ENCODE assay signal across 1 mouse cellular context in genomic region chr10:79745898-79746773, GRCm38 (mm10).
TF ChIP-seq lines count a peak whose summit lies in the region.

TSS of gene Polrmt (minus strand) at chr10:79746581.

TF ChIP-seq in MEL, 35 proteins besides CTCF, POLR2A, EP300 and RAD21 (continued from another document):
- TF ChIP-seq GATA1 (IDR thresholded peaks at IDR 0.05; ENCODE audit: low read depth, low read length) (no peak), TBP (IDR thresholded peaks at IDR 0.05; ENCODE audit: low read depth, low read length) (0 out of 2 replicates have a peak, but pooled peaks have one; percentile 34), SMC3 (IDR thresholded peaks at IDR 0.05; ENCODE audit: low read depth, low read length) (no peak), TAL1 (IDR thresholded peaks at IDR 0.05; ENCODE audit: low read length) (no peak)
